Mouse (Mus musculus): Measurements from ENCODE around the gene Ect2.

DNA sequence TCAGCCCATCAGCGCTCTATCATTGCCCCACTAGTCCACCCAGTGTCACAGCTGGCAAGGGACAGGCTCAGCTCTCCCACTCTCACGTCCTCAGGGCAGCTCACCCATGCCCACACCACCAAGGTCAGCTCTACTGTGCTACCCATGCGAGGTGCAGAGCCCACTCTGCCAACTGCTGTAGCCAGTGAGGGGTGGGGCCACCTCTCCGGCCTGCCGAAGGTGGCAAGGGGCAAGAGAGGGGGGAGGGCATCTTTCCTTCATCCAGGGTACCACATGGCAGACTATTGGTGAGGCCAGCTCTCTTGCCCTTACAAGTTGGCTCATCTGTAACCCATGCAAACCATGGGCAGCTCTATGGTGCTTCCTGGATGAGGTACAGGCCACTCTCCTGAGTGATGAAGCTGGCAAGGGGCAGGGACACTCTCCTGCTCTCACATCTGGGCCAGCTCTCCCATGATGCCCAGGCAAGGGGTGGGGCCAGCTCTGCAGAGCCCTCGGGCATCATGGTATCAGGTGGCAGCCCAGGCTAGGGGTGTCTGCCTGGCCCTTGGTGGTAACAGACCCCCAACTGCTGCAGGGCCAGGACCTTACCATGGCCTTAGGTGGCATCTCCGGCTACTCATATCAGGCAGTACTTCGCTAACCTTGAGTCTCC is 42.0 kb upstream of the Ect2 start:
- TF ChIP-seq CTCF (IDR thresholded peaks at IDR 0.05; ENCODE audit: borderline replicate concordance, control insufficient read depth, extremely low read depth, insufficient read depth, low read length, poor library complexity), result no peak
- no peak for TF ChIP-seq POLR2A (IDR thresholded peaks at IDR 0.05; ENCODE audit: control insufficient read depth, extremely low read depth, insufficient read depth, low read length, poor library complexity)
